Mouse (Mus musculus): Measurements from ENCODE around the gene Klf15.

- TF ChIP-seq CHD2 (IDR thresholded peaks at IDR 0.05; ENCODE audit: low read depth, low read length) (no peak), ZC3H11A (IDR thresholded peaks at IDR 0.05; ENCODE audit: borderline replicate concordance, low read depth, low read length) (no peak), MAFK (IDR thresholded peaks at IDR 0.05; ENCODE audit: insufficient read depth, low read depth, low read length) (no peak)
Observed at GRCm38 (mm10) chr6:90484876-90485275, 22.5 kb downstream of the Klf15 start.

Measured in ES-E14 (cell line).